Mouse (Mus musculus) liver, adult 2 months (tissue): ENCODE results near the gene Npy4r.

Source experiments
- CTCF ChIP-seq: fragments of 200-500 bp; IDR thresholded peaks from 2 replicates; pipeline ENCODE4 v1.5.1; 2011; ENCODE audit warnings: low read depth, low read length, control low read depth
- POLR2A ChIP-seq: fragments of 200-500 bp; IDR thresholded peaks from 2 replicates; pipeline ENCODE4 v1.6.1; 2011; ENCODE audit warnings: low read length, control low read depth; ENCODE audit not compliant: insufficient read depth; ENCODE audit errors: extremely low read depth

DNA sequence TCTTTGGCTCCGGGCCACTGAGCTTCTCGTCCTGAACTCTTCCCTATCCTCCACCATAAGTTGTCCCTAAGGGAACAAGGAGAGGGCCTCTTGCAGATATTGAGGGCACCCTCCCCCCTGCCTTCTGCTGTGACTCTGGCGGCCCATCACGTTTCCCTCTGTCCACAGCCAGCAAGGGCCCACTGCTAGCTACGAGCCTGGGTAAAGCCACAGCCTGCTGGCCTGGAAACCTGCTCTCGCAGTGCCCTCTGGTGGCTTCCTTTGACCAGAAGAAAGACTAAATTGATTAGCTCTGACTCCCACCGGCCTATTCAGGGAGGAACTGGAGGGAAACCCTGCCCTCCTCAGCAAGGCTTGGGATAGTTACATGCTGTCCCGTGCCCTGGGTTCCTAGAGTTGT lies 47.4 kb downstream of the Npy4r start:
- TF ChIP-seq CTCF, result peak; percentile 82
- no peak for TF ChIP-seq POLR2A
